Mouse (Mus musculus): ENCODE data around the gene Lztr1.

DNA sequence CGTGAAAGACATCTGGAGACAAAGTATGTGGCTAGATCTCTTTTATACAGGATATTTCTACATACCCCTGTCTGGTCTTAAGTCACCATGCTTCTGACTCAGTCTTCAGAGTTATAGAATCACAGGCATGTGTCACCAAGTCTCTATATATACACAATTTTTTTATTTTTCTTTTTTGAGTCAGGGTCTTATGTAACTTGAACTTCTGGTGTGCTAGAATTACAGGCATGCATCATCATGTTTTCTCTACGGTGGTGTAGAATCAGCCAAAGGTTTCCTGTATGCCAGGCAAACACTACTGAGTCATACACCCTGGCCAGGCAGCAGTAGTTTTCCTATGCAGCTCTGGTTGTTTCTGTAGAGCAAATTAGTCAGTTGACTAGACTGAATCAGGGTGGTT lies 34.1 kb downstream of the Lztr1 start:
- TF ChIP-seq CTCF (IDR thresholded peaks at IDR 0.05; ENCODE audit: low read depth, low read length) (no peak), POLR2A (IDR thresholded peaks at IDR 0.05; ENCODE audit: borderline replicate concordance, low read depth, low read length) (no peak)
